Mouse (Mus musculus) stomach, embryonic 15.5 days (tissue): ENCODE measurements around the gene Ephb4. TPM values are rescaled to one million over a fixed set of nuclear protein-coding genes. Genes with fewer than 3 reads are reported as not detected.

Source experiments
- ATAC-seq: fragments of 200-750 bp; cut with Nextera tagmentation; 2 replicates; pipeline ENCODE4 v1.8.0; 2017; ENCODE audit warnings: low read depth, moderate number of reproducible peaks, moderate TSS enrichment; ENCODE audit not compliant: insufficient read depth, low FRiP score
- H3K27ac ChIP-seq: fragments of 300-500 bp; sonication (generic); 2 replicates; pipeline ENCODE4 v1.5.1; 2015; ENCODE audit warnings: mild to moderate bottlenecking, inconsistent platforms
- H3K27me3 ChIP-seq: fragments of 300-500 bp; sonication (generic); replicated peaks from 2 replicates; pipeline ENCODE4 v1.6.1; 2015; ENCODE audit warnings: inconsistent platforms
- H3K36me3 ChIP-seq: fragments of 300-500 bp; sonication (generic); 2 replicates; pipeline ENCODE4 v1.6.1; 2015; ENCODE audit warnings: inconsistent platforms
- H3K4me1 ChIP-seq: fragments of 300-500 bp; sonication (generic); 2 replicates; pipeline ENCODE4 v1.6.1; 2015; ENCODE audit warnings: inconsistent platforms
- H3K4me2 ChIP-seq: fragments of 300-500 bp; sonication (generic); 2 replicates; pipeline ENCODE4 v1.6.1; 2015; ENCODE audit warnings: mild to moderate bottlenecking, inconsistent platforms
- H3K4me3 ChIP-seq: fragments of 300-500 bp; sonication (generic); replicated peaks from 2 replicates; pipeline ENCODE4 v1.5.1; 2015; ENCODE audit warnings: inconsistent platforms
- H3K9ac ChIP-seq: fragments of 300-500 bp; sonication (generic); 2 replicates; pipeline ENCODE4 v1.6.1; 2015; ENCODE audit warnings: inconsistent platforms
- H3K9me3 ChIP-seq: fragments of 300-500 bp; sonication (generic); 2 replicates; pipeline ENCODE4 v1.6.1; 2016; ENCODE audit warnings: inconsistent platforms
- WGBS: fragments of 180-500 bp; shearing (Covaris S2); methylation state at CpG from one replicate; pipeline ENCODE4 v1.1.7; 2015; 5-methylcytosine and 5-hydroxymethylcytosine counted together
- polyA plus RNA-seq: library from polyadenylated mRNA; unstranded; fragments of >200 nt; fragmentation: Nextera tagmentation; extraction: Ambion mirVana; gene quantifications from 2 replicates; pipeline ENCODE4 v1.2.1, GENCODE M21; 2015

The Ephb4 gene
- 35.5 and 41.4 TPM in 2 replicates for polyA plus RNA-seq

- H3K4me3 ChIP-seq, result peak within 1 kb of the TSS; percentile 82
- H3K36me3 ChIP-seq, result peaks cover 9% of the 10 kb centered on the region
- H3K27me3 ChIP-seq, result no peaks in the 10 kb centered on the region
- H3K9ac ChIP-seq, result peak within 1 kb of the TSS; percentile 96
- H3K4me2 ChIP-seq, result peak within 1 kb of the TSS; percentile 89
- no peaks in the 10 kb centered on the region for H3K9me3 ChIP-seq
- peaks cover 44% of the 10 kb centered on the region for H3K4me1 ChIP-seq
- WGBS, result under 1% methylated on average over 32 of the region's 32 CpGs
- H3K27ac ChIP-seq, result peak within 1 kb of the TSS; percentile 98
- peak; percentile 93 for ATAC-seq
Observed at GRCm38 (mm10) chr5:137349384-137350204, at the start of gene Ephb4. TSS of gene Ephb4 (plus strand) at chr5:137350109.

- peaks cover 73% of the 10 kb centered on the region for H3K36me3 ChIP-seq
- ATAC-seq, result peak; percentile 45; the same call in 1 of the 2 replicates
- H3K27ac ChIP-seq, result no peak overlapping the region
- 76% methylated on average over 21 of the region's 21 CpGs for WGBS
- peaks cover 23% of the 10 kb centered on the region for H3K4me1 ChIP-seq
- no peaks in the 10 kb centered on the region for H3K27me3 ChIP-seq
- no peak overlapping the region for H3K4me2 ChIP-seq
- H3K9me3 ChIP-seq, result no peaks in the 10 kb centered on the region
- H3K4me3 ChIP-seq, result no peak overlapping the region
- H3K9ac ChIP-seq, result no peak overlapping the region
Observed at GRCm38 (mm10) chr5:137301253-137301652, 48.7 kb upstream of the Ephb4 start.

GRCm38 (mm10) chr5:137303609-137304008 is 46.3 kb upstream of the Ephb4 start:
- H3K4me2 ChIP-seq, result no peak overlapping the region
- no peak for ATAC-seq
- no peak overlapping the region for H3K9ac ChIP-seq
- H3K9me3 ChIP-seq, result no peaks in the 10 kb centered on the region
- no peak overlapping the region for H3K4me3 ChIP-seq
- peaks cover 51% of the 10 kb centered on the region for H3K36me3 ChIP-seq
- no peak overlapping the region for H3K27ac ChIP-seq
- H3K27me3 ChIP-seq, result no peaks in the 10 kb centered on the region
- peaks cover 24% of the 10 kb centered on the region for H3K4me1 ChIP-seq
- WGBS, result 64% methylated on average over 4 of the region's 4 CpGs

GRCm38 (mm10) chr5:137304165-137304564 is 45.7 kb upstream of the Ephb4 start:
- no peaks in the 10 kb centered on the region for H3K9me3 ChIP-seq
- H3K4me2 ChIP-seq, result no peak overlapping the region
- H3K27ac ChIP-seq, result no peak overlapping the region
- no peak for ATAC-seq
- no peaks in the 10 kb centered on the region for H3K27me3 ChIP-seq
- peaks cover 51% of the 10 kb centered on the region for H3K36me3 ChIP-seq
- no peak overlapping the region for H3K9ac ChIP-seq
- 67% methylated on average over 3 of the region's 3 CpGs for WGBS
- H3K4me3 ChIP-seq, result no peak overlapping the region
- H3K4me1 ChIP-seq, result peaks cover 24% of the 10 kb centered on the region

GRCm38 (mm10) chr5:137304816-137305215 is 45.1 kb upstream of the Ephb4 start:
- Histone ChIP-seq H3K36me3 (peaks cover 51% of the 10 kb centered on the region), H3K9ac (no peak overlapping the region), H3K27me3 (no peaks in the 10 kb centered on the region), H3K9me3 (no peaks in the 10 kb centered on the region), H3K4me2 (peak overlapping the region; percentile 54), H3K4me3 (0 out of 2 replicates have a peak overlapping the region, but pooled peaks have one; percentile 95), H3K27ac (no peak overlapping the region), H3K4me1 (peaks cover 24% of the 10 kb centered on the region)
- no peak for ATAC-seq
- 44% methylated on average over 4 of the region's 4 CpGs for WGBS

GRCm38 (mm10) chr5:137305822-137306221 is 44.1 kb upstream of the Ephb4 start:
- peak overlapping the region; percentile 95 for H3K4me3 ChIP-seq
- H3K4me1 ChIP-seq, result peaks cover 24% of the 10 kb centered on the region
- no peaks in the 10 kb centered on the region for H3K27me3 ChIP-seq
- peak overlapping the region; percentile 1; the same call in 1 of the 2 replicates for H3K9ac ChIP-seq
- H3K4me2 ChIP-seq, result peak overlapping the region; percentile 54
- H3K27ac ChIP-seq, result no peak overlapping the region
- H3K9me3 ChIP-seq, result no peaks in the 10 kb centered on the region
- H3K36me3 ChIP-seq, result peaks cover 51% of the 10 kb centered on the region
- no peak for ATAC-seq
- WGBS, result 50% methylated on average over 3 of the region's 3 CpGs

- peak overlapping the region; percentile 89 for H3K27ac ChIP-seq
- no peaks in the 10 kb centered on the region for H3K27me3 ChIP-seq
- no peaks in the 10 kb centered on the region for H3K9me3 ChIP-seq
- ATAC-seq, result no peak
- peak overlapping the region; percentile 86 for H3K9ac ChIP-seq
- peak overlapping the region; percentile 95 for H3K4me3 ChIP-seq
- peaks cover 46% of the 10 kb centered on the region for H3K36me3 ChIP-seq
- H3K4me2 ChIP-seq, result peak overlapping the region; percentile 54
- 10% methylated on average over 12 of the region's 12 CpGs for WGBS
- peaks cover 24% of the 10 kb centered on the region for H3K4me1 ChIP-seq
Observed at GRCm38 (mm10) chr5:137306439-137307005, 43.4 kb upstream of the Ephb4 start.

DNA sequence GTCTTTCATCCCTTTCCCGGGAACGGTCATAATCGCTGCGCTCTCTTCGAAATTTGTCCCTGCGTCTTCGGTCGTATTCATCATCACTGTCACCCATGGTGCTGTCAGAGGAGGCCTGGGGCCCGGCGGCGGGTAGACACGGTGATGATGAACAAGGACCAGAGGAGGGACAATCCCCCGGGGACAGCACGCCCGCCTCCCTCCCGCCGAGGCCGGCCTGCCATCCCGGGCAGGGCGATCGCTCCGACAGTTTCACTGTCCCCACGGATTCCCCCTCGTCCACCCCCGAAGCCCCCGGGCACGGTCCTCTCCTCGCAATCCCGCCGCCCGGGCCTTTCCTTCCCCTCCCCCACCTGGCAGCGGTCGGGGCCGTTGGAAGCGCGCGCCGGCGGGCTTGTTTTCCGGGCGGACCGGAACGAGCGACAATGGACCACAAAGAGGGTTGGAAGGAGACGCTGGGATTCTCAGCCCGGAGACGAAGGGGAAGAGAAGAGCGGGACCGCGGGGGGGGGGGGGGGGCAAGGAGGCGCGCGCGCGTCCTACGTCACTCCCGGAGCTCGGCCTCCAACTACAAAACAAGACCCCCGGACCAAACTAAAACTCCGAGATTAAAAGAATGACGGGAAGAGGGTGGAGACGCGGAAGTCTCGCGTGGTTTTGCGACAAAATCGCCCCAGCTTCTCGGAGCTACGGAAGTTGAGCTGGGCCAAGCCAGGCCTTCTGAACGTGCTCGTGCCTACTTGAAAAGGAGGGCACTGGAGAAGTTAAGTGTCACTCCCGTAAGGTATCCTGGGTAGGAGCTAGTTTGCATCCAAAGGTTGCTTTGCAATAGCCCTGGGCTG is 42.6 kb upstream of the Ephb4 start, which contains the start of gene Srrt:
Gene Srrt, minus strand, starts transcription at position 604 of the 842 bp plus-strand sequence.
- ATAC-seq, result peak; percentile 86
- Histone ChIP-seq H3K9me3 (no peaks in the 10 kb centered on the region), H3K36me3 (peaks cover 45% of the 10 kb centered on the region), H3K27ac (peak within 1 kb of the TSS; percentile 89), H3K4me3 (peak within 1 kb of the TSS; percentile 95), H3K27me3 (no peaks in the 10 kb centered on the region), H3K4me2 (peak within 1 kb of the TSS; percentile 57), H3K9ac (peak within 1 kb of the TSS; percentile 86), H3K4me1 (peaks cover 32% of the 10 kb centered on the region)
- WGBS, result under 1% methylated on average over 63 of the region's 72 CpGs

DNA sequence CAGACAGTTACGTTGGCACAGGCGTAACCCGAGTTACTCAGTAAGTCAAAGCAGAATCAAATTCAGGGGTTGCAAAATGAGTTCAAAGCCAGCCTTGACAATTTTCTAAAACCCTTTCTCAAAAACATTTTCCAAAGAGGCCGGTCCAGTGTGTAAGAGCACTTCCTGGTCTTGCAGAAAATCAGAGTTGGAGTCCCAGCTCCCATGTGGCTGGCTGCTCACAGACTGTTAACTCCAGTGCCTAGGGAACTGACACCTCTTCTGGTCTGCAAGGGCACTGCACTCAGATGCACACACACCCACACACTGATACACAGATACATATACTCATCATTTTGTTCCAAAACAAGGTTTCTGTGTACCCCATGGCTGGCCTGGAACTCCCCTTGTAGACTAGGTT is 41.6 kb upstream of the Ephb4 start:
- H3K4me3 ChIP-seq, result peak overlapping the region; percentile 95; the same call in 1 of the 2 replicates
- no peak for ATAC-seq
- no peaks in the 10 kb centered on the region for H3K9me3 ChIP-seq
- peak overlapping the region; percentile 57 for H3K4me2 ChIP-seq
- H3K4me1 ChIP-seq, result peaks cover 38% of the 10 kb centered on the region
- peak overlapping the region; percentile 89; the same call in 1 of the 2 replicates for H3K27ac ChIP-seq
- peaks cover 35% of the 10 kb centered on the region for H3K36me3 ChIP-seq
- H3K9ac ChIP-seq, result no peak overlapping the region
- no peaks in the 10 kb centered on the region for H3K27me3 ChIP-seq
- 93% methylated on average over 4 of the region's 4 CpGs for WGBS

GRCm38 (mm10) chr5:137313466-137314192 is 36.3 kb upstream of the Ephb4 start:
- ATAC-seq, result peak; percentile 11
- Histone ChIP-seq H3K4me1 (peaks cover 31% of the 10 kb centered on the region), H3K4me3 (peak overlapping the region; percentile 52), H3K27ac (peak overlapping the region; percentile 93), H3K4me2 (peak overlapping the region; percentile 67), H3K27me3 (no peaks in the 10 kb centered on the region), H3K9me3 (no peaks in the 10 kb centered on the region), H3K36me3 (peaks cover 29% of the 10 kb centered on the region), H3K9ac (peak overlapping the region; percentile 66)
- WGBS, result 2% methylated on average over 22 of the region's 22 CpGs
